Mouse (Mus musculus) CD4-positive helper T cell, adult 2 months (primary cell): ENCODE measurements around the gene Tldc2.

Experiments
- DNase-seq: peaks from one replicate; pipeline ENCODE4 v3.0.0-alpha.2; 2012; ENCODE audit warnings: low read depth, missing footprints, low spot score

Tldc2 gene

GRCm38 (mm10) chr2:157060557-157061305 lies 26.1 kb upstream of the Tldc2 start:
- no peak for DNase-seq

- no peak for DNase-seq
Observed at GRCm38 (mm10) chr2:157063241-157063700, 23.6 kb upstream of the Tldc2 start.

- no peak for DNase-seq
Observed at GRCm38 (mm10) chr2:157064136-157064535, 22.7 kb upstream of the Tldc2 start.

- DNase-seq = no peak
Observed at GRCm38 (mm10) chr2:157064978-157065878, 21.6 kb upstream of the Tldc2 start.

GRCm38 (mm10) chr2:157065879-157066226 lies 21.0 kb upstream of the Tldc2 start:
- no peak for DNase-seq

- no peak for DNase-seq
Observed at GRCm38 (mm10) chr2:157066731-157067430, 20.0 kb upstream of the Tldc2 start.

- no peak for DNase-seq
Observed at GRCm38 (mm10) chr2:157068701-157069354, 18.0 kb upstream of the Tldc2 start.

- no peak for DNase-seq
Observed at GRCm38 (mm10) chr2:157069355-157069735, 17.5 kb upstream of the Tldc2 start.

- DNase-seq = no peak
Observed at GRCm38 (mm10) chr2:157069755-157070315, 17.0 kb upstream of the Tldc2 start.

- DNase-seq = no peak
Observed at GRCm38 (mm10) chr2:157070365-157070764, 16.5 kb upstream of the Tldc2 start.

GRCm38 (mm10) chr2:157071556-157071955 lies 15.3 kb upstream of the Tldc2 start:
- peak; percentile 52 for DNase-seq

GRCm38 (mm10) chr2:157072316-157072990 lies 14.4 kb upstream of the Tldc2 start:
- no peak for DNase-seq

GRCm38 (mm10) chr2:157073378-157074052 lies 13.3 kb upstream of the Tldc2 start:
- no peak for DNase-seq

GRCm38 (mm10) chr2:157074186-157074724 lies 12.6 kb upstream of the Tldc2 start:
- DNase-seq = no peak

- DNase-seq = no peak
Observed at GRCm38 (mm10) chr2:157074772-157075171, 12.1 kb upstream of the Tldc2 start.

- no peak for DNase-seq
Observed at GRCm38 (mm10) chr2:157075226-157075625, 11.6 kb upstream of the Tldc2 start.

- no peak for DNase-seq
Observed at GRCm38 (mm10) chr2:157075685-157076084, 11.2 kb upstream of the Tldc2 start.

- DNase-seq = no peak
Observed at GRCm38 (mm10) chr2:157076585-157076984, 10.3 kb upstream of the Tldc2 start.

GRCm38 (mm10) chr2:157077160-157077559 lies 9.7 kb upstream of the Tldc2 start:
- DNase-seq = no peak

GRCm38 (mm10) chr2:157077641-157078058 lies 9.2 kb upstream of the Tldc2 start:
- no peak for DNase-seq
